Comparison of ENCODE assay signal across 9 mouse cellular contexts in the genomic region with DNA sequence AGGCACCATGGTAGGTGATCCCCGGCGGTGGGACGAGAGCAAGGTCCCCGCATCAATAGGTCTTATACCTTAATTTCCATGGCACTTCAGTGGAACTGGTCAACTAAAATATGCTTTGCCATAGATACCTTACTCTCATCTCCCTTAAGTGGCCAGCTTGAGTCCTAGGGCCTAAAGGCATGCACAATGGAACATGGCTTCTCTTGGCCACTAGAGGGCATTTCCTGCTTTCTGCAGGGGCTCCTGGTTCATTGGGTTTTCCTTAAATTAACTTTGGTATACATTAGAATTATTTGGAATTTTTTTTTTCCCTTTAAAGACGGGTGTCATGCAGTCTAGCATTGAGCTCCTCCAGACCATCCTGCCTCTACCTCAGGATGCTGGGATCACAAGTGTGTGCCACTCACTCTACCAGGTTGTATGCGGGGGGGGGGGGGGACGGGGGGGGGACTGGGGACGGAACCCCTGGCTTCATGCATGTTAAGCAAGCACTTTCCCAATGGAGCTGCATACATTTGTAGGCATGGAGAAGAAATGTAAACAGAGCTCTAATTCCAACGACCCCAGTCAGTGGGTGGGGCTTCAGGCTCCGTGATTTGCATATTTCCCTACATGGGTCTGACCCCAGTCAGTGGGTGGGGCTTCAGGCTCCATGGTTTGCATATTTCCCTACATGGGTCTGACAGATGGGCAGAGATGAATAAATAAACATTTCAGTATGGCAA.
A peak's percentile ranks its signal among the peaks of the same experiment; 100 is the strongest.
DNase-seq lines count a peak whose midpoint lies in the region; ATAC-seq lines count a peak whose summit lies in the region.
"Had no signal": no experiment of that assay in that cellular context is flagged by ENCODE, and none has a peak within 500 bp of the region (broad histone marks: within the 10 kb centered on the region; RNA-seq: fewer than 3 reads in every experiment).

No protein-coding gene starts in this region.

- 60% methylated on average over 10 of the region's 10 CpGs for WGBS in embryonic facial prominence, embryonic 15.5 days

- no peaks in the 10 kb centered on the region for H3K27me3 ChIP-seq in embryonic facial prominence, embryonic 15.5 days

- ATAC-seq in cerebellum, adult (ENCODE audit: insufficient number of reproducible peaks, low FRiP score, low TSS enrichment): peak; percentile 67; the same call in 1 of the 2 replicates
- ATAC-seq in embryonic facial prominence, embryonic 15.5 days (ENCODE audit: insufficient number of reproducible peaks, low FRiP score, low TSS enrichment, low read depth): peak; percentile 58
- peak; percentile 79 for ATAC-seq in megakaryocyte-erythroid progenitor cell, adult 5-6 weeks (replicated peaks; ENCODE audit: low FRiP score, low TSS enrichment, poor library complexity, severe bottlenecking)

- H3K4me3 ChIP-seq in embryonic facial prominence, embryonic 15.5 days (replicated peaks): no peak overlapping the region
- H3K4me3 ChIP-seq: heart, embryonic 13.5 days had no signal

- no peak overlapping the region for H3K9ac ChIP-seq in embryonic facial prominence, embryonic 15.5 days
- H3K9ac ChIP-seq: heart, embryonic 13.5 days had no signal

- peaks cover 9% of the 10 kb centered on the region for H3K4me1 ChIP-seq in embryonic facial prominence, embryonic 15.5 days

- H3K4me2 ChIP-seq in embryonic facial prominence, embryonic 15.5 days (replicated peaks): no peak overlapping the region
- H3K4me2 ChIP-seq: heart, embryonic 13.5 days had no signal

- DNase-seq in cerebellum, adult 11-12 months: no peak
- peak; percentile 9 for DNase-seq in ovary, postnatal 14 days (ENCODE audit: low spot score)
- no peak for DNase-seq in ovary, postnatal 10 days (ENCODE audit: low spot score)
- DNase-seq in kidney, postnatal 10 days: peak; percentile 58
- peak; percentile 28 for DNase-seq in thymus, postnatal 4 days

- no peaks in the 10 kb centered on the region for H3K9me3 ChIP-seq in embryonic facial prominence, embryonic 15.5 days (replicated peaks)

- no peak overlapping the region for H3K27ac ChIP-seq in embryonic facial prominence, embryonic 15.5 days (replicated peaks)
- H3K27ac ChIP-seq: heart, embryonic 13.5 days had no signal

- no peaks in the 10 kb centered on the region for H3K36me3 ChIP-seq in embryonic facial prominence, embryonic 15.5 days
- H3K36me3 ChIP-seq: heart, embryonic 13.5 days had no signal

Comparison
In these comparisons a context has a peak if more than half of its experiments do, and no peak if none do; other contexts are left out.
1. DNase-seq: peak in ovary, postnatal 14 days (single experiment), kidney, postnatal 10 days (single experiment) and thymus, postnatal 4 days (single experiment); none in cerebellum, adult 11-12 months (single experiment) and ovary, postnatal 10 days (single experiment).
2. Peak in every context shown above with its lines, with median percentiles within 50 percentile points of each other: ATAC-seq.